Mouse (Mus musculus) cerebellum, adult 2 months (tissue): ENCODE measurements at regions not wholly inside any gene's neighbourhood (a gene's known extent, or its start where the extent isn't known, plus 50 kb on each side); places are given as distances from the start of the nearest gene placed in this dataset.

Experiments
- CTCF ChIP-seq: fragments of 200-500 bp; IDR thresholded peaks from 2 replicates; pipeline ENCODE4 v1.5.1; 2011; ENCODE audit warnings: low read depth, mild to moderate bottlenecking, control low read depth, low read length, moderate library complexity, borderline replicate concordance; ENCODE audit not compliant: insufficient read depth
- POLR2A ChIP-seq: fragments of 200-500 bp; IDR thresholded peaks from 2 replicates; pipeline ENCODE4 v1.6.1; 2011; ENCODE audit warnings: low read length, control low read depth, borderline replicate concordance; ENCODE audit not compliant: insufficient read depth

DNA sequence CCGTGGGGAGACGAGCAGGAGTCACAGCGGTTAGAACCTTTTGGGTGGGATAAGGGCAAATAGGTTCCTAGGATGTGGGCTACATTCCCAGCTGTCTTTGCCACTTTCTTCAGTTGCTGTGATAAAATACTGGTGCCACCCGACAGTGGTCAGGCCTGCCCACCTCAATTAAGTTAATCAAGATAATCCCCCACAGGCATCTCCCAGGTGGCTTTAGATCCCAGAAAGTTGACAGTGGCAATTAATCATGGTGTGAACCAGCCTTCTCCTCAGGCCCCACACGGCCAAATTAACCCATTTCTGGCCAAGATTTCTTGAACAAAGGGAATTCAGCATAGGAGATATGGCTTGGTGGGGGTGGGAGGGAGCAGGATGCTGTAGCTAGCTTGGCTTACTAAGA lies 186.3 kb downstream of the Adgrd1 start:
- TF ChIP-seq CTCF (no peak), POLR2A (no peak)
